Mouse (Mus musculus) kidney, adult 2 months (tissue): Measurements from ENCODE around the gene Grhl1. TPM values are rescaled to one million over a fixed set of nuclear protein-coding genes. Genes with fewer than 3 reads are reported as not detected.

Source experiments
- DNase-seq: peaks from one replicate; pipeline ENCODE4 v3.0.0; 2021
- H3K27ac ChIP-seq: fragments of 200-500 bp; 2 replicates; pipeline ENCODE4 v1.5.1; 2012; ENCODE audit warnings: low read depth, low read length, control low read depth, inconsistent platforms; ENCODE audit not compliant: insufficient read depth
- H3K27me3 ChIP-seq: fragments of 200-500 bp; replicated peaks from 2 replicates; pipeline ENCODE4 v1.6.1; 2012; ENCODE audit warnings: mild to moderate bottlenecking, moderate library complexity, low read length, inconsistent platforms; ENCODE audit not compliant: control insufficient read depth, insufficient read depth
- H3K36me3 ChIP-seq: fragments of 200-500 bp; 2 replicates; pipeline ENCODE4 v1.6.1; 2012; ENCODE audit warnings: mild to moderate bottlenecking, moderate library complexity, low read length, inconsistent platforms; ENCODE audit not compliant: control insufficient read depth, insufficient read depth
- H3K4me1 ChIP-seq: fragments of 200-500 bp; 2 replicates; pipeline ENCODE4 v1.6.1; 2011; ENCODE audit warnings: low read length; ENCODE audit not compliant: control insufficient read depth, insufficient read depth
- H3K4me3 ChIP-seq: fragments of 200-500 bp; 2 replicates; pipeline ENCODE4 v1.5.1; 2011; ENCODE audit warnings: mild to moderate bottlenecking, low read depth, low read length, control low read depth; ENCODE audit not compliant: insufficient read depth
- CTCF ChIP-seq: fragments of 200-500 bp; conservative IDR thresholded peaks from 2 replicates; pipeline ENCODE4 v1.5.1; 2011; ENCODE audit warnings: low read depth, mild to moderate bottlenecking, control low read depth, low read length, moderate library complexity, mixed read lengths; ENCODE audit not compliant: insufficient read depth, insufficient read length
- POLR2A ChIP-seq: fragments of 200-500 bp; IDR thresholded peaks from one replicate; pipeline ENCODE4 v1.6.1; 2011; ENCODE audit warnings: low read depth, low read length, control low read depth
- WGBS: fragments of 180-500 bp; shearing (Covaris S2); methylation state at CpG from one replicate; pipeline ENCODE4 v1.1.7; 2018; 5-methylcytosine and 5-hydroxymethylcytosine counted together
- polyA plus RNA-seq: library from polyadenylated mRNA; depleted of rRNA; stranded (reverse); fragments of >200 nt; gene quantifications from 2 replicates; pipeline ENCODE4 v1.2.3, GENCODE M21; 2012

Gene Grhl1
- polyA plus RNA-seq, 1 experiment, result 0.72 TPM

- TF ChIP-seq POLR2A (no peak), CTCF (no peak)
- Histone ChIP-seq H3K36me3 (no peaks in the 10 kb centered on the region), H3K27ac (no peak overlapping the region), H3K4me1 (peaks cover 18% of the 10 kb centered on the region), H3K4me3 (no peak overlapping the region), H3K27me3 (no peaks in the 10 kb centered on the region)
- peak; percentile 63 for DNase-seq
- WGBS, result 5% methylated on average over 1 of the region's 1 CpGs
Measured at GRCm38 (mm10) chr12:24644125-24644571, 72.1 kb downstream of the Grhl1 start.

- Histone ChIP-seq H3K27ac (no peak overlapping the region), H3K36me3 (no peaks in the 10 kb centered on the region), H3K4me1 (peaks cover 22% of the 10 kb centered on the region), H3K27me3 (no peaks in the 10 kb centered on the region), H3K4me3 (no peak overlapping the region)
- no peak for DNase-seq
- WGBS, result 89% methylated on average over 6 of the region's 6 CpGs
- TF ChIP-seq CTCF, result no peak
- TF ChIP-seq POLR2A, result no peak
Measured at GRCm38 (mm10) chr12:24645901-24646300, 73.8 kb downstream of the Grhl1 start.

GRCm38 (mm10) chr12:24648094-24648493 is 76.0 kb downstream of the Grhl1 start:
- Histone ChIP-seq H3K4me1 (peaks cover 24% of the 10 kb centered on the region), H3K36me3 (no peaks in the 10 kb centered on the region), H3K27ac (no peak overlapping the region), H3K4me3 (no peak overlapping the region), H3K27me3 (no peaks in the 10 kb centered on the region)
- peak; percentile 51 for DNase-seq
- no peak for TF ChIP-seq POLR2A
- TF ChIP-seq CTCF, result no peak
- WGBS, result 60% methylated on average over 1 of the region's 1 CpGs

- 6% methylated on average over 22 of the region's 22 CpGs for WGBS
Measured at GRCm38 (mm10) chr12:24650415-24651062, 78.5 kb downstream of the Grhl1 start.

GRCm38 (mm10) chr12:24651063-24651557 is 79.0 kb downstream of the Grhl1 start, which contains the start of gene Klf11:
TSS of gene Klf11 (plus strand) at chr12:24651274.
- Histone ChIP-seq H3K27me3 (no peaks in the 10 kb centered on the region), H3K27ac (peak within 1 kb of the TSS; percentile 94), H3K36me3 (no peaks in the 10 kb centered on the region), H3K4me1 (peaks cover 18% of the 10 kb centered on the region), H3K4me3 (peak within 1 kb of the TSS; percentile 94)
- 1% methylated on average over 65 of the region's 68 CpGs for WGBS
- TF ChIP-seq CTCF, result no peak
- no peak for TF ChIP-seq POLR2A
- DNase-seq, result peak; percentile 99

More at GRCm38 (mm10) chr12:24650415-24651062, 78.5 kb downstream of the Grhl1 start:
- Histone ChIP-seq H3K4me3 (peak overlapping the region; percentile 47), H3K27ac (peak overlapping the region; percentile 77), H3K27me3 (no peaks in the 10 kb centered on the region), H3K36me3 (no peaks in the 10 kb centered on the region), H3K4me1 (peaks cover 18% of the 10 kb centered on the region)
- no peak for DNase-seq
- TF ChIP-seq CTCF (no peak), POLR2A (no peak)

GRCm38 (mm10) chr12:24651642-24652342 is 79.7 kb downstream of the Grhl1 start:
- Histone ChIP-seq H3K27ac (peak overlapping the region; percentile 94), H3K4me3 (peak overlapping the region; percentile 94), H3K27me3 (no peaks in the 10 kb centered on the region), H3K4me1 (peaks cover 18% of the 10 kb centered on the region), H3K36me3 (no peaks in the 10 kb centered on the region)
- no peak for TF ChIP-seq CTCF
- TF ChIP-seq POLR2A, result peak; percentile 10
- WGBS, result 2% methylated on average over 36 of the region's 36 CpGs
- DNase-seq, result peak; percentile 98
